Mouse (Mus musculus) kidney, postnatal 25 days (tissue): ENCODE results near the gene Hectd4.

Source experiments
- DNase-seq, 2 experiments: peaks; one replicate each; pipeline ENCODE4 v3.0.0; 2021; ENCODE audit warnings: mixed read lengths in 2 of 2

The Hectd4 gene

GRCm38 (mm10) chr5:121366449-121367225 is 146.6 kb downstream of the Hectd4 start:
- DNase-seq = peak in 1 of 2 experiments; percentile 20

DNA sequence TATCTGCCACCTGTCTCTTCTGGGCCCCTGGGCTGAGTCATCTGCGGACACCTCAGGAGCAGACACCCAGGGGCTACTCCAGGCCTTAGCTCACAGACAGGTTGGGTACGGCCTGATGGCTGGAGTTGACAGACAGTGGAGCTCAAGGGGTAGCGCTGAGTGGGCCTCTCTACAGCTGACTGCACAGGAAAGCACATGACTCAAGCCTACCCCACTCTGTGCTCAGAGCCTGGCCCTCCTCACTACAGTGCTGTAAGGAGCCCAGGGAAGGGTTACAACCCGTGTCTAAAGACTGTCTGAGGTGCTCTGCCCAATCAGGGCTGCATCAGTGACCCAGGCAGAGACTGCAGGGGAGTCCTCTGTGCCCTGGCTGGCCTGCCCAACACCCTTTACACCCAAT is 147.2 kb downstream of the Hectd4 start:
- no peak for DNase-seq

GRCm38 (mm10) chr5:121371712-121372111 is 151.7 kb downstream of the Hectd4 start:
- no peak for DNase-seq

DNA sequence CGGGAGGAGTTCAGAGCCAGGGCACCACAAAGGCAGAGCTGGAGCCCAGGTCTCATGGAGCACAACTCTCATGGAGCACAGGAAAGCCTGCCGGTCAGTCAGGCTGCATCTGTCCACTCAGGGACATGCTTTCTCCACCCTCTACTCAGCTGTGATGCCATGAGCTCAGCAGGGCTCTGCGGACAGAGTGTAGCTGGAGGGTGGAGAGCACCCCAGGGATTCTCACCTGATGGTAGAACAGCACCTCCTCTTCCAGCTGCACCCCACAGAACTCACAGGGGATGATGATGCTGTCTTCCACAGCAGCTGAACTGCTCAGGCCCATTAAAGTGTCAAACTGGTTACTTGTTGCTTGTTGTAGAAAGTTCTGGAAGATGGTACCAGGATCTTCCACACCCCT is 154.8 kb downstream of the Hectd4 start:
- no peak for DNase-seq

DNA sequence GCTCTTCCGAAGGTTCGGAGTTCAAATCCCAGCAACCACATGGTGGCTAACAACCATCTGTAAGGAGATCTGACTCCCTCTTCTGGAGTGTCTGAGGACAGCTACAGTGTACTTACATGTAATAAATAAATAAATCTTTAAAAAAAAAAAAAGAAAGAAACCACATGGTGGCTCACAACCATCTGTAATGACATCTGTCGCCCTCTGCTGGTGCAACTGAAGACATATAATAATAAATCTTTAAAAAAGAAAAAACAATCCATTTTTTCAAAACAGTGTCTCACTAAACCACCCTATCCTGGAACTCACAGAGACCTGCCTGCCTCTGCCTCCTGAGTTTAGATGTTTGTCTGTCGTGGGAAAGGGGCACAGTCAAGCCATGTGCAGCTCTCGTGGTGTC is 157.0 kb downstream of the Hectd4 start:
- DNase-seq = peak in 1 of 2 experiments; percentile 53

DNA sequence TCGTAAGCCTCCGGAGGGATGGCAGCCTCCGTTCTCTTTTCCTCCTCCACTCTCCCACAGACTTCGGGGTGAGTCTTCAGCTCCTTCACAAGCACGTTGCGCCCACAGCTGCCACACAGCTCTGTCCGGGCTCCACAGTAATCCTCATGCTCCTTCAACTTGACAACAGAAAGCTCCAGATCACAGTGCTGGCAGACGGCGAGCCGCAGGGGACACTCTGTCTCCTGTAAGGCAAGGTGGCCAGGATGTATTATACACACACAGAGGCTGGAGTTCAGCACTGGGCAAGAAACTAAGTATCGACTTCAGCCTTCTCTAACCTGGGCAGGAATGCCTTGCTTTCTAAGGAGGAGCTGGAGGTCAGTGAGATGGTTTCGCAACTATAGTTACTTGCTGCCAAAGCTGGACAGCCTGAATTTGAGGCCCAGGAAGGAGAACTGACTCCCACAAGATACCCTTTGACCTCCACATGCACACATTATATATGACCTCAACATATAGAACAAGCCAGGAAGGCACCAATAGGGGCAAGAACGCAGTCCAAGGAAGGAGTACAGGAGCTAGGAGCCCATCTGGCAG is 158.7 kb downstream of the Hectd4 start:
- DNase-seq = no peak

DNA sequence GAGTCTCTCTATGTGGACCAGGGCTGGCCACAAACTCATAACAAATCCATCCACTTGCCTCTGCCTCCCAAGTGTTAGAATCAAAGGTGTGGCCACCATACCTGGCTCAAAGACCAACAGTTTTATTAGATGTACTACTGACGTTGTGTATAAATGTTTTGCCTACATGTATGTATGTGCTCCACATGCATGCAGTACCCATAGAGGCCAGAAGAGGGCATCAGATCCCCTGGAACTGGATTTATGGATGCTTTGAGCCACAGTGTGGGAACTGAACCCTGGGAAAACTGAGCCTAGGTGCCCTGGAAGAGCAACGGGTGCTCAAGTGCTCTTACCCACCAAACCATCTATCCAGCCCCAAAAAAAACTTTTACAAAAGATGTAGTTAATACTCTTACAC is 160.7 kb downstream of the Hectd4 start:
- no peak for DNase-seq

DNA sequence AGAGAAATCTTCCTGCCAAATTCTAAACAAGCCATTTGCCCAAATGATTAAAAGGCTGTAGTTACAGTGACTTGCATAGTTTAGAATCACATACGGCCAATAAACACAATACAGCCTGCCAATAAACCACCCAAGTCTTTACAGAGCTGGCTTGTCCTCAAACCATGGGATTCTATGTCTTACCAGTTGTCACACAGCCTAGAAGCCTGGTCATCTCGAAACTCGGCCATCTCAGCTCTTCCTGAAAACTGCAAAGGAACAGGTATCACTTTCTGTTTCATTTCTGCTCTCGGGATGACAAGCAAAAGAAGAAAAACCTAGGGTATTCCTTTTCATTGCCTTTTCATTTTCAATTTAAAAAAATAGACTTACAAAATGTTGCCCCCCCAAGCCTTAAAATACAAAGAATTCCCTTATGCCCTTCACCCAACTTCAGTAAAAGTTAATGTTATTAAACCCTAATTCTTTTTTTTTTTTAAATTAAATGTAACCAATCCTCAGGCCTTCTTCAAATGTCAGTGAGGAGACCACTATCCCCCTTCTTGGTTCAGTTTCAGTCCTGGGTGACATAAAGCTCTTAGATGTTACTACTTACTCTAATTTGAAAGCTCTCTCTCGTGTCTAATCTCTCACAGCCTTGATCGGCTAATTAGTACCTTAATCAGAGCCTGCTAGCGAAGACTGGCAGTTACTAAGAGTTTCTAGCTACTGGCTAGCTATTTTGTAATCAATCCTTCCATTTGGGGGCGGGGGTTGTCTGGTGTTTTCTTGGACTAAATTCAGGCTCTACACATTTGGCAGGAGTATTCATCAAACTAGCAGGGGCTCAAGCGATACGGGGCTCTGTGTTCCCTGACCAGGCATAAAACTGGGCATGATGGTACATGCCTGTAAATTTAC is 164.1 kb downstream of the Hectd4 start:
- DNase-seq = no peak

DNA sequence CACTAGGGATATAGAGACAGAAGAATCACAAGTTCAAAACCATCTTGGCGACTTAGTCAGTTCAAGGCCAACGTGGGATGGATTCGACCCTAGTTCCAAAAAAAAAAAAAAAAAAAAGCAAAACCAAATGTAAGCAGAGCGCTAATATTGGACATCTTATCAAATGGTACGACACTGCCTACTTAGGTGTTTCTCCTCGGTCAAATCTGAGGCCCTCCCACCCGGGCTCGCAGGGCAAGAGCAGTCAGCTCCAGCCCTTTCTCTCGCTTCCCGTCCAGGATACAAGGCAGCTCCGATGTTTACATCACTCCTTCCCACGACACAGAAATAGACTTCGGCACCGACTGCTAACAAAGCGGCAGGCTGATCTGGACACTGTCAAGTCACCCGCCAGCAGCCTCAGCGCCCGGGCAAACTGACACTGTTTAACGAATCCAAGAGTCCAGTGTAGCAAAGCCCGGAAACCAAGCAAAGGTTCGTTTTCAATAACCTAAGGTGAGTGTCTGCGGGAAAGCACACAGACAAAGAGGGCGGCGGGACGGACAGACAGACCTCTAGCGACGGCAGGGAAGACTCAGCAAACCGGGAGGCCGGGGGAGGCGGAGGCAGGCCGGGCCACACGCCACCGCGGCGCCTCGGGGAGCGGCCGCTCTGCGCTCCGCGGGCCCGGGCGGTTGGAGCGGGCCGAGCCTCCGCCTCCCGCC is 164.9 kb downstream of the Hectd4 start:
- peak in 1 of 2 experiments; percentile 72 for DNase-seq

DNA sequence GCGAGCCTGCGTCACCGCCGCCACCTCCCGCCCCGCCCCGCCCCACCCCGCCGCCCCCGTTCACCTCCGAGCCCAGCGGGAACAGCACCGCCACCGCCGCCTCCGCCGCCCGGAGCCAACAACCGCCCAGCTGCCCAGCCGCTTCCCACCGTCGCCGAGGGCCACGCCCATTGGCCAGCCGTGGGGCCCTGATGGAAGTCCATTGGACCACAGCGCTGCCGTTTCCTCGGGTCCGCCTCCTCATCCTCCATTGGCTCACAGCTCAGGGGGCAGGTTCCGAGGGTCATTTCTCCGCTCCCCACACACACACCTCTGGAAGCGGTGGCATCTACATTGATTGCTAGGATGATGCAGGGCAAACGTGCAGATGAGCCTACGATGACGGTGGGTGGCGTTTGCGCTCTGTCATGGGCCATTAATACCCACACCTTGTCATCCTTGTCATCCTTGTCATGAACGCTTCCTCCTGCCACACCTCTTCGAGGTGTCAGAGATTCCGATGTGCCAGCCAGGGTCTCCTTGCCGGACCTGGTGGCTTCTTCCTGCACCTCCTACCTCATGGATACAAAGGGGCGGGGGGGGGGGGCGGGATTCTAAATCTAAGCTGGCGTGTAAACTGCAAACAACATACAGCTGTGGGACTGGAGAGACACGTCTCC is 165.6 kb downstream of the Hectd4 start, which contains the start of gene Trafd1:
TSS of gene Trafd1 (minus strand) at position 172 of the 659 bp plus-strand sequence.
- DNase-seq = peak; percentile 96 to 99

GRCm38 (mm10) chr5:121386120-121386909 is 166.3 kb downstream of the Hectd4 start:
- DNase-seq = no peak

- no peak for DNase-seq
Measured at GRCm38 (mm10) chr5:121387126-121387525, 167.1 kb downstream of the Hectd4 start.

DNA sequence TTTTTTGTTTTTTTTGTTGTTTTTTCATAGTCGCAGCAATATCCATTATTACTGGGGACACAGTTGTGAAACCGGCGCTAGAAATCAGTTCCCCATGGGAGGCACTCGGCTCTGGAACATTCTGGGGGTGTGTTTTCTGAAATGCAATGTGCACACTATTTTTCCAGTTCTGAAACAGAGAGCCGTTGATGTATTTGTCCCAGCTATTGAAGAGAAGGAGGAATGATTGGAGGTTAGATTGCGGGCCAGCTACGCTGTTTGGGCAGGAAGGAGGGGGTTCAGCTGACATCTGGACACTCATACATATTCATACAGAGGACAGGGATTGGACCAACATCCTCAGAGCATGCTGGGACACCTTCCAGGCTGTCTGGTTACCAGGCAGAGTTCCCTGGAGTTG is 169.1 kb downstream of the Hectd4 start:
- no peak for DNase-seq

DNA sequence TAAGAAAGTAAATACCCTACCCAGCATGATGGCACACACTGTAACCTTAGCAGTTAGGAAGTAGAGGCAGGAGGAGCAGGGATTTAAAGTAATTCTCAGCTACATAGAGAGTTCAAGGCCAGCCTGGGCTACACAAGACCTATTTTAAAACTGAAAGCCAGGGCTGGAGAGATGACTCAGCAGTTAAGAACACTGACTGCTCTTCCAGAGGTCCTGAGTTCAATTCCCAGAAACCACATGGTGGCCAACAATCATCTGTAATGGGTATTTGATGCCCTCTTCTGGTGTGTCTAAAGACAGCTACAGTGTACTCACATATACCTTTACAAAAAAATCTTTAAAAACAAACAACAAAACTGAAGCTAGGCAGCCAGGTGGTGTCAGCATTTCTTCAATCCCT is 169.7 kb downstream of the Hectd4 start:
- no peak for DNase-seq

DNA sequence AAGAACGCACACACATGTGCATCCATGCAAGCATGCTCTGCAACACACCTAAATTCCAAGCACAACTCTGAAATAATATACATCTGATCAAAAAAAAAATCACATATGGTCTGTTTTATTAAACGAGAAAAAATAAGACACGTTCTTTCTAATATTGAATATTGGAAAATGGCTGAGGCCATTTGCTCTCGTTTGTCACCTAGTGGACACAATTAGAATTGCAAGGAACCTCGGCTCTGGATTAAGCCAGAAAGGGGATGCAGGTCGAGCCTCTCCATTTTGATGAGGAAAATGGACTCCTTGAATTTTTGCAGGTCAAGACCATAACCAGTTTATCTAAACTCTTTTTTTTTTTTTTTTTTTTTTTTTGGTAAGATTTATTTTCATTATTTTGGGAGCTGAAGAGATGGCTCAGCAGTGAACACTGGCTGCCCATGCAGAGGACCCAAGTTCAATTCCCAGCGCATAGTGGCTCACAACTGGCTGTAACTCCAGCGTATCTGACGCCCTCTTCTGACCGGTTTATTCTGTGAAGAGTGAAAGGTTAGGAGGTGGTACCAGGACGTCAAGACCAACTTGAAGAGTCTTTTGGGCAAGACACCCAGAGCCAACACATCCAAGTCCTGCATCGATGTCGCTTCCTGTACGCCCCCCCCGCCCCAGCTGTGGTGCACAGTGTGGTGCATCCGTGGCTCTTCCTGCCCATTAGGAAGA is 172.8 kb downstream of the Hectd4 start:
- DNase-seq = peak; percentile 59 to 68

- no peak for DNase-seq
Measured at GRCm38 (mm10) chr5:121393402-121393801, 173.4 kb downstream of the Hectd4 start.

DNA sequence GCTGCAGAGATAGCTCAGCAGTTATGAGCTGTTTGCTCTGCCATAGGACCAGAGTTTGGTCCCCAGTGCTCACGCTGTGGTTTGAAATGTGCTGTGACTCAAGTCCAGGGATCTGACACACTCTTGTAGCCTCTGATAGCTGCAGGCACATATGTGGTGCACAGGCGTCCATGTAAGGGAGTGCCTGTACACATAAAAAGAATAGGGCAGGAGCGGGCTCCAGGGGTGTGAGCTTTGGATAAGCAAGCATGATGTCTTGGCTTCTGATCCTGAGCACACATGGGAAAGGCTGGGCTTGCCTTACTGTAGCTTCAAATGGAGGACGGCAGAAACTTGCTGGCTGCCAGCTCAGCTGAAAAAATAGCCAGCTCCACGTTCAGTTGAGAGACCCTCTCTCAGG is 175.6 kb downstream of the Hectd4 start:
- DNase-seq = no peak

DNA sequence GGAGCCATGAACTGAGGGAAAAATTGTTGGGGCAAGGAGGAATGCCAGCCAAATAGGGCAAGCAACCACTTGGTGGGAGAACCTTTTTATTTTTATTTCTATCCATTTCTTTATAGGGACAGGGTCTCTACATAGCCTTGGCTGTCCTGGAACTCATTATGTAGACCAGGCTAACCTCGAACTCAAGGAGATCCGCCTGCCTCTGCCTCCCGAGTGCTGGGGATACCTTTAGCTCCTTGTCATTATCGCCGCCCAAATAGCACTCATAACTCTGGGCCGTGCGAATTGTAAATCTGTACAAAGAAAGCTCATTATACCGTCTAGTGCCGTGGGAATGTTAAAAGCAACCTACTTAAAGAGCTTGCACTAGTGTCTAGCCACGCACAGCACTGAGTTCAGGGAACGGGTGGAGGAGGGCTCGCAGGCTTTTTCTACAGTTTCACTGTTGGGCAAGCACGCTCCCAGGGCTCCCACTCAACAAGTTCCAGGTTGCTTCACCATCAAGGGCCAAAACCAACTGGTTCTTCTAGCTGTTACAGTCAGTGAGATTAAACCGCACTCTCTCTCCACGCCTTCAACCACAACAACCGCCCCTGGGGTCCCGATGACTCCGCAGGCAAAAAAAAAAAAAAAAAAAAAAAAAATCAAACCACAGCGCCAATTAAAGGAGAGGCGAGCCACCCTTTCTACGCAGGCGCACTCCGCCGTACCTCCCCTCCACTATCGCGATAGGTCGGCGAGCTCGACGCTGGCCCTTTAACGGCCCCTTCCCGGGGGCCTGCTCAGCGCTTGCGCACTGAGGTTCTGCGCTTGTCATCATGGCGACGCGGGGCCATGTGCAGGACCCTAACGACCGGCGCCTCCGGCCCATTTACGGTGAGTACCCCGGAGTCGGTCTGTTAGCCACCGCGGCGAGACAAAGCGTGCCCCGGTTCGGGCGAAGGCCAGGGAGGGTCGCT is 177.4 kb downstream of the Hectd4 start, which contains the start of gene Naa25:
TSS of gene Naa25 (plus strand) at position 750 of the 959 bp plus-strand sequence.
- DNase-seq = peak; percentile 97
